Mouse (Mus musculus) forelimb bud, embryonic 11.5 days (tissue): ENCODE measurements around the gene Shisal1.
A peak's percentile ranks its signal among the peaks of the same experiment; 100 is the strongest.

Source experiments
- DNase-seq: peaks from one replicate; pipeline ENCODE4 v3.0.0-alpha.2; 2012; ENCODE audit warnings: low read depth, low spot score

The Shisal1 gene

GRCm38 (mm10) chr15:84425733-84426132 is 21.2 kb downstream of the Shisal1 start:
- no peak for DNase-seq

GRCm38 (mm10) chr15:84423781-84424180 is 23.1 kb downstream of the Shisal1 start:
- no peak for DNase-seq

- DNase-seq: no peak
Observed at GRCm38 (mm10) chr15:84418266-84418610, 28.7 kb downstream of the Shisal1 start.

GRCm38 (mm10) chr15:84417592-84418265 is 29.2 kb downstream of the Shisal1 start:
- no peak for DNase-seq

GRCm38 (mm10) chr15:84417017-84417416 is 29.9 kb downstream of the Shisal1 start:
- DNase-seq: no peak

- DNase-seq: no peak
Observed at GRCm38 (mm10) chr15:84414040-84414848, 32.7 kb downstream of the Shisal1 start.

- peak; percentile 20 for DNase-seq
Observed at GRCm38 (mm10) chr15:84412409-84412808, 34.5 kb downstream of the Shisal1 start.

GRCm38 (mm10) chr15:84410052-84410451 is 36.8 kb downstream of the Shisal1 start:
- DNase-seq: peak; percentile 49

- DNase-seq: no peak
Observed at GRCm38 (mm10) chr15:84408576-84408975, 38.3 kb downstream of the Shisal1 start.

- DNase-seq: no peak
Observed at GRCm38 (mm10) chr15:84405759-84406158, 41.1 kb downstream of the Shisal1 start.

GRCm38 (mm10) chr15:84403454-84404113 is 43.3 kb downstream of the Shisal1 start:
- no peak for DNase-seq

GRCm38 (mm10) chr15:84398617-84399016 is 48.3 kb downstream of the Shisal1 start:
- no peak for DNase-seq

GRCm38 (mm10) chr15:84397663-84398169 is 49.2 kb downstream of the Shisal1 start:
- DNase-seq: no peak

- no peak for DNase-seq
Observed at GRCm38 (mm10) chr15:84395341-84396067, 51.4 kb downstream of the Shisal1 start.

- DNase-seq: no peak
Observed at GRCm38 (mm10) chr15:84393341-84393740, 53.6 kb downstream of the Shisal1 start.

- no peak for DNase-seq
Observed at GRCm38 (mm10) chr15:84392840-84393239, 54.1 kb downstream of the Shisal1 start.

GRCm38 (mm10) chr15:84392131-84392530 is 54.8 kb downstream of the Shisal1 start:
- DNase-seq: no peak

GRCm38 (mm10) chr15:84388698-84389131 is 58.2 kb downstream of the Shisal1 start:
- no peak for DNase-seq

- no peak for DNase-seq
Observed at GRCm38 (mm10) chr15:84385995-84386565, 60.8 kb downstream of the Shisal1 start.

GRCm38 (mm10) chr15:84384066-84384465 is 62.8 kb downstream of the Shisal1 start:
- no peak for DNase-seq

GRCm38 (mm10) chr15:84380181-84380580 is 66.7 kb downstream of the Shisal1 start:
- DNase-seq: no peak
